8 mouse cellular contexts compared by ENCODE assay signal in genomic region chr16:31422000-31422399, GRCm38 (mm10). TPM values are rescaled to one million over a fixed set of nuclear protein-coding genes. Genes with fewer than 3 reads are reported as not detected.
DNase-seq lines count a peak whose midpoint lies in the region; ATAC-seq lines count a peak whose summit lies in the region.

TSS of gene Bdh1 (plus strand) at chr16:31422280.

- 77% methylated on average over 9 of the region's 9 CpGs for WGBS in neural tube, embryonic 15.5 days

- H3K36me3 ChIP-seq in neural tube, embryonic 15.5 days = no peaks in the 10 kb centered on the region

- no peaks in the 10 kb centered on the region; the same call in 1 of the 2 replicates for H3K27me3 ChIP-seq in neural tube, embryonic 15.5 days (replicated peaks)

- no peak within 1 kb of the TSS for H3K4me2 ChIP-seq in neural tube, embryonic 15.5 days

- H3K27ac ChIP-seq in neural tube, embryonic 15.5 days (replicated peaks) = no peak within 1 kb of the TSS

- no peak for DNase-seq in frontal cortex, adult 2 months (ENCODE audit: extremely low spot score in 1 of 2, low spot score in 1 of 2)
- DNase-seq in thymus, postnatal 0 days (ENCODE audit: low spot score) = no peak
- DNase-seq in thymus, postnatal 4 days = no peak
- no peak for DNase-seq in left cerebral cortex, postnatal 25 days (ENCODE audit: low spot score in 2 of 2)
- DNase-seq in MN1 (ENCODE audit: low spot score) = no peak

- H3K9me3 ChIP-seq in neural tube, embryonic 15.5 days (replicated peaks) = no peaks in the 10 kb centered on the region

- H3K4me1 ChIP-seq in neural tube, embryonic 15.5 days = no peaks in the 10 kb centered on the region

- intact Hi-C loops in left cerebral cortex, postnatal 25 days (cut with DNase I) = no loop called here

- H3K9ac ChIP-seq in neural tube, embryonic 15.5 days (replicated peaks) = no peak within 1 kb of the TSS

- H3K4me3 ChIP-seq in neural tube, embryonic 15.5 days (replicated peaks) = no peak within 1 kb of the TSS

- ATAC-seq in frontal cortex, adult (ENCODE audit: low TSS enrichment) = no peak
- ATAC-seq in neural tube, embryonic 15.5 days (ENCODE audit: low FRiP score) = no peak
- no peak for ATAC-seq in cerebellum, adult (ENCODE audit: insufficient number of reproducible peaks, low FRiP score, low TSS enrichment)

RNA-seq across cellular contexts. Expression of gene Bdh1, which starts in this region (rescaled TPM):
- polyA plus RNA-seq in frontal cortex, adult 2 months (2012; rRNA removed) = 139 and 148 TPM in 2 replicates
- polyA plus RNA-seq in thymus, postnatal 0 days (2015; fragmentation: Nextera tagmentation; extraction: Ambion mirVana) = 76.1 and 78.6 TPM in 2 replicates
- total RNA-seq in left cerebral cortex, postnatal 25 days (2021) = 100 to 1,000 TPM; 115 to 123 TPM
- polyA plus RNA-seq in neural tube, embryonic 15.5 days (2015; fragmentation: Nextera tagmentation; extraction: Ambion mirVana) = 123 and 143 TPM in 2 replicates
